8 mouse cellular contexts compared by ENCODE assay signal in genomic region chr7:100159105-100159841, GRCm38 (mm10). TPM values are rescaled to one million over a fixed set of nuclear protein-coding genes. Genes with fewer than 3 reads are reported as not detected.
DNase-seq lines count a peak whose midpoint lies in the region; ATAC-seq and TF ChIP-seq lines count a peak whose summit lies in the region.

Lipt2 (plus strand) TSS chr7:100159277.

- no peak; the same call in none of the 2 replicates for TF ChIP-seq RAD21 in CH12.LX (IDR thresholded peaks at IDR 0.05; ENCODE audit: low read depth, low read length)

- peak within 1 kb of the TSS; percentile 77 for H3K4me2 ChIP-seq in CH12.LX (ENCODE audit: insufficient read depth, low read depth, poor library complexity, severe bottlenecking)
- peak within 1 kb of the TSS; percentile 88 for H3K4me2 ChIP-seq in forebrain, embryonic 12.5 days
- peak within 1 kb of the TSS; percentile 74 for H3K4me2 ChIP-seq in heart, postnatal 0 days (ENCODE audit: low read depth, low read length)
- peak within 1 kb of the TSS; percentile 99 for H3K4me2 ChIP-seq in liver, embryonic 16.5 days (ENCODE audit: low read depth, low read length)
- H3K4me2 ChIP-seq in neural tube, embryonic 13.5 days: peak within 1 kb of the TSS; percentile 75

- H3K9ac ChIP-seq in CH12.LX (ENCODE audit: insufficient read depth, low read depth): peak within 1 kb of the TSS; percentile 94
- peak within 1 kb of the TSS; percentile 87 for H3K9ac ChIP-seq in forebrain, embryonic 12.5 days
- H3K9ac ChIP-seq in heart, postnatal 0 days (replicated peaks; ENCODE audit: low read depth, low read length): peak within 1 kb of the TSS; percentile 55
- H3K9ac ChIP-seq in liver, embryonic 16.5 days (ENCODE audit: low read depth, low read length): peak within 1 kb of the TSS; percentile 81
- H3K9ac ChIP-seq in neural tube, embryonic 13.5 days: peak within 1 kb of the TSS; percentile 86

- peak; percentile 81 for DNase-seq in CH12.LX (ENCODE audit: extremely low read depth)
- peak; percentile 78 for DNase-seq in c-Kit-positive CD71-positive TER-119-negative erythroid progenitor cells, embryonic 14.5 days (ENCODE audit: low read depth)
- DNase-seq in heart, postnatal 0 days (ENCODE audit: low spot score): peak; percentile 89
- peak; percentile 92 to 96 for DNase-seq in kidney, postnatal 4 days

- H3K27ac ChIP-seq in CH12.LX (ENCODE audit: insufficient read depth, low read depth): peak within 1 kb of the TSS; percentile 77
- peak within 1 kb of the TSS; percentile 92 for H3K27ac ChIP-seq in forebrain, embryonic 12.5 days
- peak within 1 kb of the TSS; percentile 90 for H3K27ac ChIP-seq in heart, postnatal 0 days (ENCODE audit: low read depth)
- peak within 1 kb of the TSS; percentile 92 for H3K27ac ChIP-seq in liver, embryonic 16.5 days (ENCODE audit: low read length)
- peak within 1 kb of the TSS; percentile 92 for H3K27ac ChIP-seq in neural tube, embryonic 13.5 days (replicated peaks)
- peak within 1 kb of the TSS; percentile 95 for H3K27ac ChIP-seq in testis, adult 2 months (ENCODE audit: control insufficient read depth, insufficient read depth, low read depth, low read length)

- peaks cover 0 to 3% of the 10 kb centered on the region in 2 experiments for H3K36me3 ChIP-seq in CH12.LX (replicated peaks in 1 of 2; ENCODE audit: control insufficient read depth in 1 of 2, insufficient read depth in 1 of 2, low read length in 1 of 2)
- no peaks in the 10 kb centered on the region for H3K36me3 ChIP-seq in forebrain, embryonic 12.5 days (replicated peaks)
- H3K36me3 ChIP-seq in heart, postnatal 0 days (replicated peaks; ENCODE audit: control insufficient read depth, insufficient read depth, low read length): no peaks in the 10 kb centered on the region
- H3K36me3 ChIP-seq in liver, embryonic 16.5 days (ENCODE audit: control insufficient read depth, insufficient read depth): no peaks in the 10 kb centered on the region
- no peaks in the 10 kb centered on the region for H3K36me3 ChIP-seq in neural tube, embryonic 13.5 days
- no peaks in the 10 kb centered on the region for H3K36me3 ChIP-seq in testis, adult 2 months (ENCODE audit: control insufficient read depth, insufficient read depth, low read length)

- peak within 1 kb of the TSS; percentile 64 to 93 (median 89) for H3K4me3 ChIP-seq in CH12.LX (replicated peaks in 1 of 3; ENCODE audit: low read depth in 2 of 3, low read length in 2 of 3, poor library complexity in 1 of 3)
- peak within 1 kb of the TSS; percentile 78 for H3K4me3 ChIP-seq in forebrain, embryonic 12.5 days (replicated peaks)
- H3K4me3 ChIP-seq in heart, postnatal 0 days (ENCODE audit: low read depth, low read length): peak within 1 kb of the TSS; percentile 60
- H3K4me3 ChIP-seq in liver, embryonic 16.5 days (ENCODE audit: low read depth, low read length): peak within 1 kb of the TSS; percentile 81
- peak within 1 kb of the TSS; percentile 84 for H3K4me3 ChIP-seq in neural tube, embryonic 13.5 days
- peak within 1 kb of the TSS; percentile 97 for H3K4me3 ChIP-seq in testis, adult 2 months (ENCODE audit: control insufficient read depth, low read depth, low read length)

- in situ Hi-C loops in CH12.LX (cut with MboI; ENCODE audit: low pct_ligation_motif_present, low pct_unique_long_range_greater_than_20kb, low sequenced_read_pairs): no loop called here

- peak; percentile 95 for ATAC-seq in forebrain, embryonic 12.5 days (ENCODE audit: low FRiP score)
- peak; percentile 98 for ATAC-seq in heart, postnatal 0 days (ENCODE audit: insufficient read depth, low read depth)
- ATAC-seq in liver, embryonic 16.5 days (ENCODE audit: low read depth): peak; percentile 97
- ATAC-seq in neural tube, embryonic 13.5 days (ENCODE audit: low read depth): peak; percentile 98

- TF ChIP-seq POLR2A in CH12.LX (IDR thresholded peaks at IDR 0.05; ENCODE audit: low read depth, low read length): peak; percentile 86
- peak; percentile 72; the same call in 1 of the 2 replicates for TF ChIP-seq POLR2A in testis, adult 2 months (IDR thresholded peaks at IDR 0.05; ENCODE audit: control insufficient read depth, low read depth, low read length)

- peak in 1 of 2 experiments; percentile 61; a peak in 2 of 4 replicates for TF ChIP-seq CTCF in CH12.LX (conservative IDR thresholded peaks at IDR 0.05 in 1 of 2, IDR thresholded peaks at IDR 0.05 in 1 of 2; ENCODE audit: low read depth in 2 of 2, low read length in 2 of 2)
- peak; percentile 27; the same call in 1 of the 2 replicates for TF ChIP-seq CTCF in heart, postnatal 0 days (IDR thresholded peaks at IDR 0.05; ENCODE audit: low read depth)
- no peak for TF ChIP-seq CTCF in testis, adult 2 months (IDR thresholded peaks at IDR 0.05; ENCODE audit: control insufficient read depth, insufficient read depth, insufficient replicate concordance, low read depth, low read length)

- H3K79me2 ChIP-seq in CH12.LX (replicated peaks; ENCODE audit: control insufficient read depth, extremely low read depth, insufficient read depth, poor library complexity, severe bottlenecking): no peaks in the 10 kb centered on the region

- H3K9me3 ChIP-seq in CH12.LX (replicated peaks; ENCODE audit: low read length): no peaks in the 10 kb centered on the region
- H3K9me3 ChIP-seq in forebrain, embryonic 12.5 days: no peaks in the 10 kb centered on the region
- no peaks in the 10 kb centered on the region for H3K9me3 ChIP-seq in heart, postnatal 0 days (replicated peaks; ENCODE audit: control insufficient read depth, low read length)
- H3K9me3 ChIP-seq in liver, embryonic 16.5 days (replicated peaks; ENCODE audit: control insufficient read depth, low read length): no peaks in the 10 kb centered on the region
- H3K9me3 ChIP-seq in neural tube, embryonic 13.5 days: no peaks in the 10 kb centered on the region

- peaks cover 7% of the 10 kb centered on the region in 2 experiments for H3K4me1 ChIP-seq in CH12.LX (ENCODE audit: control insufficient read depth in 1 of 2, insufficient read depth in 2 of 2)
- peaks cover 5% of the 10 kb centered on the region for H3K4me1 ChIP-seq in forebrain, embryonic 12.5 days
- H3K4me1 ChIP-seq in heart, postnatal 0 days (ENCODE audit: control insufficient read depth, insufficient read depth): no peaks in the 10 kb centered on the region
- H3K4me1 ChIP-seq in liver, embryonic 16.5 days (ENCODE audit: control insufficient read depth, low read depth, low read length): peaks cover 11% of the 10 kb centered on the region
- H3K4me1 ChIP-seq in neural tube, embryonic 13.5 days (replicated peaks): peaks cover 8% of the 10 kb centered on the region
- H3K4me1 ChIP-seq in testis, adult 2 months (ENCODE audit: control insufficient read depth, insufficient read depth, low read length): peaks cover 13% of the 10 kb centered on the region

- WGBS in forebrain, embryonic 12.5 days: under 1% methylated on average over 78 of the region's 78 CpGs
- under 1% methylated on average over 76 of the region's 78 CpGs for WGBS in heart, postnatal 0 days
- WGBS in liver, embryonic 16.5 days (ENCODE audit: insufficient replicate concordance): under 1% methylated on average over 78 of the region's 78 CpGs
- WGBS in neural tube, embryonic 13.5 days: under 1% methylated on average over 78 of the region's 78 CpGs

- dilution Hi-C loops in CH12.LX (cut with MboI; ENCODE audit: extremely low pct_ligation_motif_present, extremely low pct_unique_long_range_greater_than_20kb, low sequenced_read_pairs): no loop called here

- no peak for TF ChIP-seq EP300 in CH12.LX (IDR thresholded peaks at IDR 0.05; ENCODE audit: low read length)
- no peak for TF ChIP-seq EP300 in heart, postnatal 0 days (IDR thresholded peaks at IDR 0.05; ENCODE audit: low read depth)

- H3K27me3 ChIP-seq in CH12.LX (replicated peaks): no peaks in the 10 kb centered on the region
- peaks cover 8% of the 10 kb centered on the region; the same call in 1 of the 2 replicates for H3K27me3 ChIP-seq in forebrain, embryonic 12.5 days
- no peaks in the 10 kb centered on the region for H3K27me3 ChIP-seq in heart, postnatal 0 days (ENCODE audit: control insufficient read depth, insufficient read depth, low read length)
- peaks cover 3% of the 10 kb centered on the region; the same call in 1 of the 2 replicates for H3K27me3 ChIP-seq in liver, embryonic 16.5 days (ENCODE audit: control insufficient read depth, insufficient read depth, low read depth, low read length)
- peaks cover 7% of the 10 kb centered on the region for H3K27me3 ChIP-seq in neural tube, embryonic 13.5 days
- no peaks in the 10 kb centered on the region for H3K27me3 ChIP-seq in testis, adult 2 months (ENCODE audit: control insufficient read depth, insufficient read depth, low read length)

TF ChIP-seq in CH12.LX, 34 proteins besides CTCF, POLR2A, EP300 and RAD21 (continues in another document):
- peak; percentile 78 for TF ChIP-seq USF1 (IDR thresholded peaks at IDR 0.05; ENCODE audit: low read depth, low read length)
- no peak for TF ChIP-seq CHD2 (IDR thresholded peaks at IDR 0.05; ENCODE audit: low read length)
- peak; percentile 53 for TF ChIP-seq BHLHE40 (IDR thresholded peaks at IDR 0.05; ENCODE audit: low read depth, low read length)
- peak; percentile 58 for TF ChIP-seq MAX (IDR thresholded peaks at IDR 0.05; ENCODE audit: low read length)
- TF ChIP-seq GABPA (IDR thresholded peaks at IDR 0.05; ENCODE audit: insufficient replicate concordance, low read depth, low read length): no peak
- peak; percentile 58; the same call in 1 of the 2 replicates for TF ChIP-seq E2F4 (IDR thresholded peaks at IDR 0.05; ENCODE audit: insufficient replicate concordance, low read depth, low read length)
- no peak for TF ChIP-seq MAFK (IDR thresholded peaks at IDR 0.05; ENCODE audit: insufficient replicate concordance, low read length)
- peak; percentile 52; the same call in 1 of the 2 replicates for TF ChIP-seq HCFC1 (IDR thresholded peaks at IDR 0.05; ENCODE audit: low read depth, low read length)
- TF ChIP-seq NELFE (IDR thresholded peaks at IDR 0.05; ENCODE audit: low read depth, low read length): peak; percentile 83
- peak; percentile 94 for TF ChIP-seq NRF1 (IDR thresholded peaks at IDR 0.05; ENCODE audit: low read depth, low read length)
- peak; percentile 13 for TF ChIP-seq SIN3A (IDR thresholded peaks at IDR 0.05; ENCODE audit: low read length)
- no peak for TF ChIP-seq ZC3H11A (IDR thresholded peaks at IDR 0.05; ENCODE audit: low read depth, low read length)
- peak; percentile 96 for TF ChIP-seq MXI1 (IDR thresholded peaks at IDR 0.05; ENCODE audit: low read depth, low read length)

RNA-seq across cellular contexts. Expression of gene Lipt2, which starts in this region (rescaled TPM):
- total RNA-seq in CH12.LX (2012; rRNA removed): 5.3 and 5.7 TPM in 2 replicates
- total RNA-seq in CH12.LX (2014; rRNA removed): 15.0 and 15.4 TPM in 2 replicates
- 7.7 and 10.3 TPM in 2 replicates for polyA plus RNA-seq in CH12.LX (2012; ENCODE audit: insufficient read length, low read depth)
- 14.4 and 14.9 TPM in 2 replicates for polyA plus RNA-seq in forebrain, embryonic 12.5 days (2016; fragmentation: Nextera tagmentation; extraction: Ambion mirVana)
- total RNA-seq in heart, postnatal 0 days (2014; rRNA removed; ENCODE audit: low replicate concordance): 13.3 and 28.7 TPM in 2 replicates
- 10.4 and 10.7 TPM in 2 replicates for polyA plus RNA-seq in heart, postnatal 0 days (2015; fragmentation: Nextera tagmentation; extraction: Ambion mirVana)
- 3.8 TPM in 2 replicates for polyA plus RNA-seq in liver, embryonic 16.5 days (2015; fragmentation: Nextera tagmentation; extraction: Ambion mirVana)
- polyA plus RNA-seq in neural tube, embryonic 13.5 days (2015; fragmentation: Nextera tagmentation; extraction: Ambion mirVana): 16.9 and 19.5 TPM in 2 replicates
- polyA plus RNA-seq in testis, adult 2 months (2012; rRNA removed): 2.2 TPM in 2 replicates

Comparison
In these comparisons a context has a peak if more than half of its experiments do, and no peak if none do; other contexts are left out.
1. Peak in every context shown above with its lines: DNase-seq, ATAC-seq, H3K4me3 ChIP-seq and H3K27ac ChIP-seq.